Mouse (Mus musculus): ENCODE results near the gene Kcng3.
A peak's percentile ranks its signal among the peaks of the same experiment; 100 is the strongest.

Kcng3 gene

GRCm38 (mm10) chr17:83555836-83556235 lies 75.9 kb downstream of the Kcng3 start:
- DNase-seq (ENCODE audit: low read depth, low spot score): no peak

- DNase-seq (ENCODE audit: low read depth, low spot score): peak; percentile 48
Observed at GRCm38 (mm10) chr17:83554997-83555396, 76.7 kb downstream of the Kcng3 start.

- DNase-seq (ENCODE audit: low read depth, low spot score): peak; percentile 40
Observed at GRCm38 (mm10) chr17:83548501-83549233, 83.0 kb downstream of the Kcng3 start.

GRCm38 (mm10) chr17:83547145-83547544 lies 84.5 kb downstream of the Kcng3 start:
- peak; percentile 28 for DNase-seq (ENCODE audit: low read depth, low spot score)

- DNase-seq (ENCODE audit: low read depth, low spot score): peak; percentile 57
Observed at GRCm38 (mm10) chr17:83545756-83546742, 85.6 kb downstream of the Kcng3 start.

GRCm38 (mm10) chr17:83545259-83545658 lies 86.4 kb downstream of the Kcng3 start:
- no peak for DNase-seq (ENCODE audit: low read depth, low spot score)

GRCm38 (mm10) chr17:83542424-83542823 lies 89.3 kb downstream of the Kcng3 start:
- no peak for DNase-seq (ENCODE audit: low read depth, low spot score)

GRCm38 (mm10) chr17:83539262-83540037 lies 92.2 kb downstream of the Kcng3 start:
- no peak for DNase-seq (ENCODE audit: low read depth, low spot score)

GRCm38 (mm10) chr17:83538694-83539093 lies 93.0 kb downstream of the Kcng3 start:
- DNase-seq (ENCODE audit: low read depth, low spot score): no peak

GRCm38 (mm10) chr17:83538141-83538540 lies 93.6 kb downstream of the Kcng3 start:
- DNase-seq (ENCODE audit: low read depth, low spot score): no peak

Measured in R1 (cell line).